Mouse (Mus musculus) CD8-positive naive resting alpha-beta T cell, adult 2 months (primary cell): ENCODE results near the gene Ms4a10.

Experiments used
- DNase-seq, 2 experiments: peaks; one replicate each; pipeline ENCODE4 v3.0.0; 2022; ENCODE audit warnings: low read depth in 2 of 2, low spot score in 2 of 2

Gene Ms4a10

GRCm38 (mm10) chr19:10974238-10974865 is at the start of gene Ms4a10:
Ms4a10 (minus strand) TSS chr19:10974670.
- no peak for DNase-seq

- no peak for DNase-seq
Measured at GRCm38 (mm10) chr19:11022382-11022781, 47.9 kb upstream of the Ms4a10 start.

GRCm38 (mm10) chr19:11017891-11018290 is 43.4 kb upstream of the Ms4a10 start, which contains the start of gene Ms4a18:
Ms4a18 (minus strand) TSS chr19:11018031.
- no peak for DNase-seq

GRCm38 (mm10) chr19:11017251-11017650 is 42.8 kb upstream of the Ms4a10 start:
- no peak for DNase-seq

- no peak for DNase-seq
Measured at GRCm38 (mm10) chr19:11015998-11016397, 41.5 kb upstream of the Ms4a10 start.

- DNase-seq, result no peak
Measured at GRCm38 (mm10) chr19:11015468-11015867, 41.0 kb upstream of the Ms4a10 start.

GRCm38 (mm10) chr19:10993150-10993549 is 18.7 kb upstream of the Ms4a10 start, which contains the start of gene Ms4a15:
Ms4a15 (minus strand) TSS chr19:10993250.
- DNase-seq, result no peak

GRCm38 (mm10) chr19:10991911-10992310 is 17.4 kb upstream of the Ms4a10 start:
- DNase-seq, result no peak

GRCm38 (mm10) chr19:10990751-10991150 is 16.3 kb upstream of the Ms4a10 start:
- DNase-seq, result no peak

GRCm38 (mm10) chr19:10988563-10988962 is 14.1 kb upstream of the Ms4a10 start:
- DNase-seq, result no peak

GRCm38 (mm10) chr19:10985889-10986288 is 11.4 kb upstream of the Ms4a10 start:
- DNase-seq, result no peak

GRCm38 (mm10) chr19:10984551-10984950 is 10.1 kb upstream of the Ms4a10 start:
- DNase-seq, result no peak

- DNase-seq, result no peak
Measured at GRCm38 (mm10) chr19:10983146-10983545, 8.7 kb upstream of the Ms4a10 start.

GRCm38 (mm10) chr19:10980210-10980609 is 5.7 kb upstream of the Ms4a10 start:
- DNase-seq, result no peak

GRCm38 (mm10) chr19:10979184-10980168 is 5.0 kb upstream of the Ms4a10 start:
- peak; percentile 80 to 90 for DNase-seq

GRCm38 (mm10) chr19:10976318-10976717 is 1.8 kb upstream of the Ms4a10 start:
- no peak for DNase-seq

GRCm38 (mm10) chr19:10975187-10975586 is 717 bp upstream of the Ms4a10 start:
- DNase-seq, result no peak

GRCm38 (mm10) chr19:10973187-10973586 is 1.3 kb downstream of the Ms4a10 start:
- no peak for DNase-seq

GRCm38 (mm10) chr19:10972660-10973059 is 1.8 kb downstream of the Ms4a10 start:
- DNase-seq, result no peak

- no peak for DNase-seq
Measured at GRCm38 (mm10) chr19:10970457-10970856, 4.0 kb downstream of the Ms4a10 start.

- DNase-seq, result no peak
Measured at GRCm38 (mm10) chr19:10968578-10968977, 5.9 kb downstream of the Ms4a10 start.

- no peak for DNase-seq
Measured at GRCm38 (mm10) chr19:10965721-10966120, 8.7 kb downstream of the Ms4a10 start.
